Mouse (Mus musculus) naive thymus-derived CD4-positive, alpha-beta T cell, adult 2 months (primary cell): ENCODE data around the gene Odf3l2.
A peak's percentile ranks its signal among the peaks of the same experiment; 100 is the strongest.

Experiments
- DNase-seq: peaks from one replicate; pipeline ENCODE4 v3.0.0-alpha.2; 2011; ENCODE audit warnings: low read depth

Gene Odf3l2

GRCm38 (mm10) chr10:79626156-79626555, 19.4 kb downstream of the Odf3l2 start:
- DNase-seq: no peak

GRCm38 (mm10) chr10:79625398-79625797, 20.1 kb downstream of the Odf3l2 start:
- DNase-seq: no peak

- DNase-seq: no peak
Observed at GRCm38 (mm10) chr10:79623950-79624349, 21.6 kb downstream of the Odf3l2 start.

- DNase-seq: no peak
Observed at GRCm38 (mm10) chr10:79616376-79616775, 29.2 kb downstream of the Odf3l2 start.

- DNase-seq: no peak
Observed at GRCm38 (mm10) chr10:79615860-79616259, 29.7 kb downstream of the Odf3l2 start.

GRCm38 (mm10) chr10:79614305-79614643, 31.3 kb downstream of the Odf3l2 start:
- DNase-seq: no peak

GRCm38 (mm10) chr10:79613578-79614304, 31.8 kb downstream of the Odf3l2 start, which contains the start of gene C2cd4c:
TSS of gene C2cd4c (minus strand) at chr10:79614025.
- DNase-seq: peak; percentile 12

- no peak for DNase-seq
Observed at GRCm38 (mm10) chr10:79612192-79613135, 33.1 kb downstream of the Odf3l2 start.

GRCm38 (mm10) chr10:79611296-79611695, 34.2 kb downstream of the Odf3l2 start:
- DNase-seq: no peak

GRCm38 (mm10) chr10:79609276-79609675, 36.3 kb downstream of the Odf3l2 start:
- no peak for DNase-seq

- no peak for DNase-seq
Observed at GRCm38 (mm10) chr10:79607892-79608291, 37.6 kb downstream of the Odf3l2 start.

GRCm38 (mm10) chr10:79606537-79606936, 39.0 kb downstream of the Odf3l2 start:
- no peak for DNase-seq

- DNase-seq: no peak
Observed at GRCm38 (mm10) chr10:79597936-79598230, 47.7 kb downstream of the Odf3l2 start.

GRCm38 (mm10) chr10:79597051-79597935, 48.2 kb downstream of the Odf3l2 start:
- DNase-seq: no peak

GRCm38 (mm10) chr10:79595590-79595929, 50.0 kb downstream of the Odf3l2 start:
- DNase-seq: no peak

GRCm38 (mm10) chr10:79594872-79595589, 50.5 kb downstream of the Odf3l2 start:
- DNase-seq: peak; percentile 59

GRCm38 (mm10) chr10:79594111-79594510, 51.4 kb downstream of the Odf3l2 start:
- DNase-seq: no peak

- no peak for DNase-seq
Observed at GRCm38 (mm10) chr10:79590702-79591101, 54.8 kb downstream of the Odf3l2 start.
